Mouse (Mus musculus) olfactory bulb, adult 2 months (tissue): ENCODE results near the gene Nrxn3.

Source experiments
- CTCF ChIP-seq: fragments of 200-500 bp; IDR thresholded peaks from 2 replicates; pipeline ENCODE4 v1.5.1; 2012; ENCODE audit warnings: low read depth, mild to moderate bottlenecking, low read length, moderate library complexity; ENCODE audit not compliant: insufficient read depth
- POLR2A ChIP-seq: fragments of 200-500 bp; IDR thresholded peaks from 2 replicates; pipeline ENCODE4 v1.6.1; 2012; ENCODE audit warnings: mild to moderate bottlenecking, low read depth, low read length, moderate library complexity; ENCODE audit not compliant: insufficient read depth

- TF ChIP-seq CTCF (no peak), POLR2A (no peak)
Measured at GRCm38 (mm10) chr12:89504026-89504425, 781.4 kb downstream of the Nrxn3 start.
